Mouse (Mus musculus) megakaryocyte, adult 5-6 weeks (primary cell): ENCODE data around the gene Nudt14. TPM values are rescaled to one million over a fixed set of nuclear protein-coding genes. Genes with fewer than 3 reads are reported as not detected.

Source experiments
- ATAC-seq: 2 replicates; pipeline ENCODE4 v1.8.0; 2016; ENCODE audit warnings: mild to moderate bottlenecking, inconsistent platforms; ENCODE audit not compliant: poor library complexity, severe bottlenecking
- total RNA-seq, 2 experiments: library from RNA; stranded (forward) in 1 of 2; stranded (reverse) in 1 of 2; fragments of 153-499, 151-499 nt in 1 of 2; fragments of 221-1000, 200-1000 nt in 1 of 2; gene quantifications; 2 replicates each; pipeline versions ENCODE4 v1.2.3 to v1.2.4; 2015 to 2017

Gene Nudt14
- total RNA-seq, 2 experiments from 2014 or later: 9.7 to 11.9 TPM

- ATAC-seq: no peak
Observed at GRCm38 (mm10) chr12:112950761-112951129, 8.8 kb upstream of the Nudt14 start.

GRCm38 (mm10) chr12:112950040-112950760 is 8.3 kb upstream of the Nudt14 start:
- peak; percentile 79 for ATAC-seq

- 0 out of 2 replicates have a peak, but pooled peaks have one; percentile 25 for ATAC-seq
Observed at GRCm38 (mm10) chr12:112947307-112947706, 5.4 kb upstream of the Nudt14 start.

- no peak for ATAC-seq
Observed at GRCm38 (mm10) chr12:112943669-112944068, 1.7 kb upstream of the Nudt14 start.

- ATAC-seq: peak; percentile 2; the same call in 1 of the 2 replicates
Observed at GRCm38 (mm10) chr12:112941156-112941775, 658 bp downstream of the Nudt14 start.

GRCm38 (mm10) chr12:112940710-112941109 is 1.2 kb downstream of the Nudt14 start:
- ATAC-seq: no peak

GRCm38 (mm10) chr12:112940238-112940637 is 1.7 kb downstream of the Nudt14 start:
- ATAC-seq: no peak

GRCm38 (mm10) chr12:112938873-112939565 is 2.9 kb downstream of the Nudt14 start:
- ATAC-seq: no peak

- no peak for ATAC-seq
Observed at GRCm38 (mm10) chr12:112938366-112938765, 3.6 kb downstream of the Nudt14 start.

GRCm38 (mm10) chr12:112937906-112938305 is 4.0 kb downstream of the Nudt14 start:
- ATAC-seq: no peak

- ATAC-seq: no peak
Observed at GRCm38 (mm10) chr12:112932647-112933046, 9.3 kb downstream of the Nudt14 start.

- no peak for ATAC-seq
Observed at GRCm38 (mm10) chr12:112929562-112930352, 12.2 kb downstream of the Nudt14 start, which contains the start of gene Jag2. Gene Jag2 (minus strand): TSS chr12:112929776.

- no peak for ATAC-seq
Observed at GRCm38 (mm10) chr12:112928401-112929241, 13.3 kb downstream of the Nudt14 start.

GRCm38 (mm10) chr12:112927265-112927664 is 14.7 kb downstream of the Nudt14 start:
- ATAC-seq: no peak

- no peak for ATAC-seq
Observed at GRCm38 (mm10) chr12:112925950-112926349, 16.0 kb downstream of the Nudt14 start.

- no peak for ATAC-seq
Observed at GRCm38 (mm10) chr12:112922541-112922940, 19.4 kb downstream of the Nudt14 start.

GRCm38 (mm10) chr12:112921518-112921917 is 20.4 kb downstream of the Nudt14 start:
- ATAC-seq: no peak

GRCm38 (mm10) chr12:112917906-112918305 is 24.0 kb downstream of the Nudt14 start:
- no peak for ATAC-seq

GRCm38 (mm10) chr12:112917486-112917885 is 24.4 kb downstream of the Nudt14 start:
- ATAC-seq: peak; percentile 49
